Comparison of ENCODE assay signal across 13 mouse cellular contexts in genomic region chr14:106393978-106394377, GRCm38 (mm10).
DNase-seq lines count a peak whose midpoint lies in the region; ATAC-seq lines count a peak whose summit lies in the region.
"Had no signal": no experiment of that assay in that cellular context is flagged by ENCODE, and none has a peak within 500 bp of the region (broad histone marks: within the 10 kb centered on the region; RNA-seq: fewer than 3 reads in every experiment).

No protein-coding gene starts in this region.

- no peak for DNase-seq in heart, postnatal 14 days
- peak; percentile 2 for DNase-seq in 3T3-L1 (ENCODE audit: low read depth, low spot score)
- DNase-seq in adipocyte (ENCODE audit: low spot score) = peak; percentile 4
- DNase-seq in kidney, postnatal 14 days = peak; percentile 30
- no peak for DNase-seq in layer of hippocampus, adult 8-10 months (ENCODE audit: low spot score in 2 of 2)
- DNase-seq in left cerebral cortex, postnatal 14 days (ENCODE audit: low spot score in 2 of 2) = no peak
- DNase-seq: cerebellum, adult 9-10 months; gastrocnemius, postnatal 10 days; thymus, adult 2 months had no signal

- intact Hi-C loops in heart, postnatal 14 days (cut with DNase I) = no loop called here
- intact Hi-C loops in left cerebral cortex, postnatal 14 days (cut with DNase I) = no loop called here

- no peaks in the 10 kb centered on the region for H3K9me3 ChIP-seq in heart, embryonic 15.5 days (replicated peaks)
- H3K9me3 ChIP-seq: hindbrain, embryonic 12.5 days; limb, embryonic 12.5 days had no signal

- H3K4me3 ChIP-seq in heart, embryonic 15.5 days = no peak overlapping the region
- H3K4me3 ChIP-seq: hindbrain, embryonic 12.5 days; layer of hippocampus, adult 2 months; limb, embryonic 12.5 days had no signal

- H3K4me1 ChIP-seq in heart, embryonic 15.5 days (replicated peaks) = no peaks in the 10 kb centered on the region
- H3K4me1 ChIP-seq: hindbrain, embryonic 12.5 days; limb, embryonic 12.5 days had no signal

- no peaks in the 10 kb centered on the region for H3K27me3 ChIP-seq in heart, embryonic 15.5 days
- H3K27me3 ChIP-seq: hindbrain, embryonic 12.5 days; limb, embryonic 12.5 days had no signal

- no peak overlapping the region for H3K9ac ChIP-seq in heart, embryonic 15.5 days
- H3K9ac ChIP-seq: hindbrain, embryonic 12.5 days; limb, embryonic 12.5 days had no signal

- H3K27ac ChIP-seq in heart, embryonic 15.5 days = no peak overlapping the region
- H3K27ac ChIP-seq: hindbrain, embryonic 12.5 days; layer of hippocampus, adult 2 months; limb, embryonic 12.5 days had no signal

- ATAC-seq in heart, embryonic 15.5 days (replicated peaks; ENCODE audit: insufficient number of reproducible peaks, insufficient read depth, low FRiP score, low read depth) = 0 out of 2 replicates have a peak, but pooled peaks have one; percentile 39

- WGBS in heart, embryonic 15.5 days = 44% methylated on average over 4 of the region's 4 CpGs

- no peak overlapping the region for H3K4me2 ChIP-seq in heart, embryonic 15.5 days
- H3K4me2 ChIP-seq: hindbrain, embryonic 12.5 days; limb, embryonic 12.5 days had no signal

- H3K36me3 ChIP-seq in heart, embryonic 15.5 days = no peaks in the 10 kb centered on the region
- H3K36me3 ChIP-seq: hindbrain, embryonic 12.5 days; limb, embryonic 12.5 days had no signal

Comparison
In these comparisons a context has a peak if more than half of its experiments do, and no peak if none do; other contexts are left out.
1. DNase-seq: peak in 3T3-L1 (single experiment), adipocyte (single experiment) and kidney, postnatal 14 days (single experiment); none in heart, postnatal 14 days (0 of 2), layer of hippocampus, adult 8-10 months (0 of 2) and left cerebral cortex, postnatal 14 days (0 of 2).